Mouse (Mus musculus) MEL (cell line): ENCODE data around the gene Kremen2.

Experiments
- CTCF ChIP-seq, 3 experiments: IDR thresholded peaks in 2 of 3; conservative IDR thresholded peaks in 1 of 3; 2 replicates each; pipeline ENCODE4 v1.5.1; 2011 to 2012; ENCODE audit warnings: low read length in 3 of 3, low read depth in 2 of 3, mild to moderate bottlenecking in 2 of 3, improper control_type of control experiment in 1 of 3, inconsistent platforms in 1 of 3, mixed read lengths in 1 of 3, moderate library complexity in 1 of 3; ENCODE audit not compliant: control insufficient read depth in 1 of 3, insufficient read depth in 1 of 3, poor library complexity in 1 of 3, severe bottlenecking in 1 of 3
- EP300 ChIP-seq, 2 experiments: IDR thresholded peaks; 2 replicates each; pipeline ENCODE4 v1.6.1; 2011; ENCODE audit warnings: improper control_type of control experiment in 2 of 2, low read length in 2 of 2, low read depth in 1 of 2, mild to moderate bottlenecking in 1 of 2
- ETS1 ChIP-seq: IDR thresholded peaks from 2 replicates; pipeline ENCODE4 v1.6.1; 2012; ENCODE audit warnings: low read depth, mild to moderate bottlenecking, inconsistent platforms, low read length, improper control_type of control experiment, moderate library complexity
- GATA1 ChIP-seq: IDR thresholded peaks from 2 replicates; pipeline ENCODE4 v1.6.1; 2011; ENCODE audit warnings: low read depth, low read length, improper control_type of control experiment
- MAX ChIP-seq: IDR thresholded peaks from 2 replicates; pipeline ENCODE4 v1.6.1; 2011; ENCODE audit warnings: low read length, improper control_type of control experiment
- MYC ChIP-seq: IDR thresholded peaks from 2 replicates; pipeline ENCODE4 v1.6.1; 2011; ENCODE audit warnings: low read depth, mild to moderate bottlenecking, low read length, improper control_type of control experiment, moderate library complexity
- POLR2A ChIP-seq, 2 experiments: IDR thresholded peaks; 2 replicates each; pipeline ENCODE4 v1.6.1; 2011 to 2012; ENCODE audit warnings: low read length in 2 of 2, mild to moderate bottlenecking in 2 of 2, control low read depth in 1 of 2, improper control_type of control experiment in 1 of 2, low read depth in 1 of 2, moderate library complexity in 1 of 2; ENCODE audit not compliant: control insufficient read depth in 1 of 2, insufficient read depth in 1 of 2, poor library complexity in 1 of 2
- RCOR1 ChIP-seq: IDR thresholded peaks from 2 replicates; pipeline ENCODE4 v1.6.1; 2012; ENCODE audit warnings: low read depth, mild to moderate bottlenecking, inconsistent platforms, low read length, improper control_type of control experiment
- TCF12 ChIP-seq: IDR thresholded peaks from 2 replicates; pipeline ENCODE4 v1.6.1; 2014; ENCODE audit warnings: low read depth, mild to moderate bottlenecking, inconsistent platforms, low read length, improper control_type of control experiment, moderate library complexity

GRCm38 (mm10) chr17:23791079-23791357, 45.4 kb upstream of the Kremen2 start:
- TF ChIP-seq CTCF (IDR thresholded peaks at IDR 0.05 in 2 of 3, conservative IDR thresholded peaks at IDR 0.05 in 1 of 3; ENCODE audit: control insufficient read depth in 1 of 3, insufficient read depth in 1 of 3, low read depth in 2 of 3, low read length in 3 of 3, poor library complexity in 1 of 3, severe bottlenecking in 1 of 3) (no peak), GATA1 (no peak), ETS1 (no peak), POLR2A (IDR thresholded peaks at IDR 0.05; ENCODE audit: control insufficient read depth in 1 of 2, insufficient read depth in 1 of 2, low read depth in 1 of 2, low read length in 2 of 2, poor library complexity in 1 of 2) (no peak), MYC (no peak), EP300 (IDR thresholded peaks at IDR 0.05; ENCODE audit: low read depth in 1 of 2, low read length in 2 of 2) (no peak), MAX (no peak), TCF12 (no peak), RCOR1 (no peak)
